Mouse (Mus musculus): ENCODE measurements around the gene Olfr102. TPM values are rescaled to one million over a fixed set of nuclear protein-coding genes. Genes with fewer than 3 reads are reported as not detected.
A peak's percentile ranks its signal among the peaks of the same experiment; 100 is the strongest.

Gene Olfr102
- not detected in 2 replicates for polyA plus RNA-seq (2012; rRNA removed)

DNA sequence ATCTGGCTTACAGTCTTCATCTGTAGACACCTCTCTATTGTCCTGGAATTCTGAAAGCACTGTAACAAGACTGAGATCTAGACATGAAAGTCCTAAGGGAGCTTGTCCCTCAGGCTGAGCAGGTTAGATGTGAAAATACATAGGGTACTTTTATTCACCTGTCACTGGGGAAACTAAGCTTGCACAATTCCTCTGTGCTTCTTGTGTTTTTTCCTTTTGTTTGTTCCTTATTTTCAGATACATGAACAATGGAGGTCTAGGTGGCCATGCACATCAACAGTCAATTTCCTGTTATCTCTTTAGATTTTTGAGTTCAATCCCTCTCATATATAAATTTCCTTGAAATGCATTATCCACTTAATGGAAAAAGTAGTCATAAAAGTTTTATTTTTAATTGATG is at the start of gene Olfr102:
Olfr102 (minus strand) TSS at position 101 of the 400 bp plus-strand sequence.
- DNase-seq (ENCODE audit: low read depth, low spot score): no peak

DNA sequence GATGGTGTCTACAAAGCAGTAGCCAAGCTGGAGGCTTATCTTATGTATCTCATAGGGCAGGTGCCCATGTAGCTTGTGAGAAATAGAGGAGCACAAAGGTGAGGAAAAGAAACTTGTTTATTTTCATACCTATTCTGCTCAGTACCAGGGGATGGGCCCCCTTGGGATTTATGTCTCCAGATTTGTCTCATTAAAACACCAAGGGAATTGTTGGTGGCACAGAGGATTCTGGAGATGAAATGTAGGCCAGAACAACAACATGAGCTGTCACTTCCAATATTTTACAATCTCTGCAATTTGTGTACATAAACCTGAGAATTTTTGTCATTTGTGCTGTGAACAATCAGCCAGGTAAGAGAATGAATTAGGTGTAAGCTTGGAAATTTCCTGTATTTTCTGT is 42.4 kb upstream of the Olfr102 start, which contains the start of gene Olfr104-ps:
Olfr104-ps (plus strand) TSS at position 301 of the 400 bp plus-strand sequence.
- DNase-seq (ENCODE audit: low read depth, low spot score): no peak

- no peak for DNase-seq (ENCODE audit: low read depth, low spot score)
- WGBS: 85% methylated on average over 2 of the region's 2 CpGs
Measured at GRCm38 (mm10) chr17:37339598-37339997, 22.7 kb upstream of the Olfr102 start, which contains the start of gene Olfr103. TSS of gene Olfr103 (minus strand) at chr17:37339698.

- 17% methylated on average over 2 of the region's 2 CpGs for WGBS
Measured at GRCm38 (mm10) chr17:37310146-37310699, 6.6 kb downstream of the Olfr102 start.

DNA sequence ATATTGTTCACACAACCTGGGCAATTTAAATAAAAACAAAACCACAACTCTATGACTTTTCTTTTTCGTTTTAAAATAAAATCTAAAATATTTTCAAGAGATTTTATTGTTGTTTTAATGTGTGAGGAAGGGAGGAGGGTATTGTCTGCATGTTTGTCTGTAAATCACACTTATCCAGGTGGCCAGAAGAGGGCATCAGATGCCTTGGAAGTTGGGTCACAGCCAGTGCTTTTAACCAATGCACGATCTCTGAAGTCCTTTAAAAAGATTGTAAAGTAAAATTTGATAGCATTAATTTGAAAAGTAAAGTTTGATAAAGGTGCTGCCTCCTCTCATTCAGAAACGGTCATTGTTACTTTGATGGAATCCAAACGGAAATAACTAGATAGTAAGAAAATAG is 8.4 kb downstream of the Olfr102 start:
- DNase-seq (ENCODE audit: low read depth, low spot score): no peak
- WGBS: 29% methylated on average over 4 of the region's 4 CpGs

More at GRCm38 (mm10) chr17:37310146-37310699, 6.6 kb downstream of the Olfr102 start:
- DNase-seq (ENCODE audit: low read depth, low spot score): no peak

GRCm38 (mm10) chr17:37304213-37304612 is 12.6 kb downstream of the Olfr102 start, which contains the start of gene Olfr101:
TSS of gene Olfr101 (minus strand) at chr17:37304313.
- WGBS: 84% methylated on average over 4 of the region's 4 CpGs

GRCm38 (mm10) chr17:37283360-37283759 is 33.5 kb downstream of the Olfr102 start, which contains the start of gene Olfr99:
TSS of gene Olfr99 (minus strand) at chr17:37283460.
- 84% methylated on average over 1 of the region's 1 CpGs for WGBS
- no peak for DNase-seq (ENCODE audit: low read depth, low spot score)

More at GRCm38 (mm10) chr17:37304213-37304612, 12.6 kb downstream of the Olfr102 start, which contains the start of gene Olfr101:
- DNase-seq (ENCODE audit: low read depth, low spot score): no peak

DNA sequence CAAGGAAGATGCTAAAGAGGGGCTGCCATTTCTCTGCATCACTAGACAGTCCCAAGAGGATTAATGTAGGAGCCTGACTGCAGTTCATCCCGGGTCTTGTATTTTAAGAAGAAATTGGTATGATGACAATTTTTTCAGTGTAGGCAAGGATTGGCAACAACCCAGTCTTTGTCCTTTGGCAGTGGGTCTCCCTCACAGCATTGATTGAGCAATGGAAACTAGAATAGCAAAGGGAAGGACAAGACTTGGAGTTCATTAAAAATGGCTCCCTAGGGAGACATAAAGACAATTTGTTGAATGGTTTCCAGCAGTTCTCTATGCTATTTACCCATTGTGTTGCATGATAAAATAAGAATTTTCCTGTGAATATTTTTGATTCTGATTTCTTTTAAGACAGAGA is 36.5 kb downstream of the Olfr102 start:
- WGBS: 69% methylated on average over 1 of the region's 1 CpGs
- DNase-seq (ENCODE audit: low read depth, low spot score): no peak

- DNase-seq (ENCODE audit: low read depth, low spot score): no peak
Measured at GRCm38 (mm10) chr17:37276573-37276972, 40.3 kb downstream of the Olfr102 start.

GRCm38 (mm10) chr17:37275626-37276248 is 41.1 kb downstream of the Olfr102 start:
- DNase-seq (ENCODE audit: low read depth, low spot score): no peak

DNA sequence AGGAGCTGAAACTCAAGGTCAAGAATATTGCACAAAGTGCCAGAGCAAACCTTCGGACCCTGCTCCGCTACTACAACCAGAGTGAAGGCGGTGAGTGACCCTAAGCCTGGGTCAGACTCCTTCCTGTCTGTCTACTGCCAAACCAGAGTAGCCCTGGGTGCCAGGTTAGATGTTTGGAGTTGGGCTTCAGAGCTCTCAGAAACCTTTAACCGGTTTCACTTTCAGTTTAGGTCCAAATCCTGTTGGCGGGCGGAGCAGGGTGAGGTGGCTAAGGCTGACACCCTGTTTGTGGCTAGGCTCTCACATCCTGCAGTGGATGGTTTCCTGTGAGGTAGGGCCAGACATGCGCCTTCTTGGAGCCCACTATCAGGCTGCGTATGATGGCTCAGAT is 46.2 kb downstream of the Olfr102 start:
- 20% methylated on average over 8 of the region's 8 CpGs for WGBS
- DNase-seq (ENCODE audit: low read depth, low spot score): peak; percentile 50

More at GRCm38 (mm10) chr17:37275626-37276248, 41.1 kb downstream of the Olfr102 start:
- WGBS: 75% methylated on average over 2 of the region's 2 CpGs

DNA sequence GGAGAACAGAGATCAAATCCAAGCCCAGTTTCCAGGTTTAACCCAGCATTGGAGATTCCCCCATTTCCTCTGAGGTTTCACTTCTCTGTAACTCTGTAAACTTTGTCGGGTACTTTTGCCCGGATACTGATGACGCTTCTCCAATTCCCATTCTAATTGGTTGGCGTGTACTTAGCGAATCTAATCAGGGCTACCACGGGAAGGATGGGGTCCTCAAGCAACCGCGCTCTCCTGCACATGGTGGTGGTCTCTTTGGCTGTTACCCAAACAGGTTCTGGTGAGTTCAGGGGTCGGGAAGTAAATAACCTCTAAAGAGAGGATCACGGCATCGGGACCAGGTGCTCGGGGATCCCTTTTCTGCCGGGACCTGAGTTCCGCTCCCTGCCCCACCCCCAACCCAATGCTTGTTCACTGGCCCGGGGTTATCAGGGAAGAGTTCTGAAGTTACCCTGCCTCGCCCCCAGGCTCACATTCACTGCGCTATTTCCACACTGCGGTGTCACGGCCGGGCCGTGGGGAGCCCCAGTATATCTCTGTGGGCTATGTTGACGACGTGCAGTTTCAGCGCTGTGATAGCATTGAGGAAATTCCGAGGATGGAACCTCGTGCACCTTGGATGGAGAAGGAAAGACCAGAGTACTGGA is 46.7 kb downstream of the Olfr102 start, which contains the start of gene H2-M3:
H2-M3 (plus strand) TSS at position 163 of the 644 bp plus-strand sequence.
- DNase-seq (ENCODE audit: low read depth, low spot score): peak; percentile 89
- under 1% methylated on average over 26 of the region's 26 CpGs for WGBS

GRCm38 (mm10) chr17:37263626-37264025 is 53.2 kb downstream of the Olfr102 start, which contains the start of gene Olfr98:
TSS of gene Olfr98 (minus strand) at chr17:37263749.
- 87% methylated on average over 1 of the region's 1 CpGs for WGBS
- DNase-seq (ENCODE audit: low read depth, low spot score): no peak

Other genes with a start within 250 kb of the Olfr102 start
- not detected in 2 replicates for gene Olfr90, start 228.6 kb downstream of the Olfr102 start, polyA plus RNA-seq (2012; rRNA removed)
- gene Olfr91, start 218.8 kb downstream of the Olfr102 start, polyA plus RNA-seq (2012; rRNA removed): not detected in 2 replicates
- gene Olfr92, start 197.0 kb downstream of the Olfr102 start, polyA plus RNA-seq (2012; rRNA removed): not detected in 2 replicates
- not detected in 2 replicates for gene Olfr93, start 155.6 kb downstream of the Olfr102 start, polyA plus RNA-seq (2012; rRNA removed)
- 12.6 and 18.4 TPM in 2 replicates for gene Ubd, start 123.2 kb downstream of the Olfr102 start, polyA plus RNA-seq (2012; rRNA removed)
- gene Olfr94, start 116.1 kb downstream of the Olfr102 start, polyA plus RNA-seq (2012; rRNA removed): not detected in 2 replicates
- not detected in 2 replicates for gene Olfr95, start 103.9 kb downstream of the Olfr102 start, polyA plus RNA-seq (2012; rRNA removed)
- gene Olfr96, start 96.9 kb downstream of the Olfr102 start, polyA plus RNA-seq (2012; rRNA removed): not detected in 2 replicates
- not detected in 2 replicates for gene Olfr97, start 79.7 kb downstream of the Olfr102 start, polyA plus RNA-seq (2012; rRNA removed)
- not detected in 2 replicates for gene Olfr98, start 53.3 kb downstream of the Olfr102 start, polyA plus RNA-seq (2012; rRNA removed)
- 9.6 and 9.8 TPM in 2 replicates for gene H2-M3, start 46.8 kb downstream of the Olfr102 start, polyA plus RNA-seq (2012; rRNA removed)
- gene Olfr99, start 33.6 kb downstream of the Olfr102 start, polyA plus RNA-seq (2012; rRNA removed): not detected in 2 replicates
- not detected in 2 replicates for gene Olfr101, start 12.7 kb downstream of the Olfr102 start, polyA plus RNA-seq (2012; rRNA removed)
- gene Olfr103, start 22.6 kb upstream of the Olfr102 start, polyA plus RNA-seq (2012; rRNA removed): not detected in 2 replicates
- not detected in 2 replicates for gene Olfr104-ps, start 42.5 kb upstream of the Olfr102 start, polyA plus RNA-seq (2012; rRNA removed)
- not detected in 2 replicates for gene Olfr105-ps, start 62.0 kb upstream of the Olfr102 start, polyA plus RNA-seq (2012; rRNA removed)
- gene Olfr106-ps, start 73.3 kb upstream of the Olfr102 start, polyA plus RNA-seq (2012; rRNA removed): not detected in 2 replicates
- not detected in 2 replicates for gene Olfr107, start 82.2 kb upstream of the Olfr102 start, polyA plus RNA-seq (2012; rRNA removed)
- gene Olfr108, start 128.4 kb upstream of the Olfr102 start, polyA plus RNA-seq (2012; rRNA removed): not detected in 2 replicates
- not detected in 2 replicates for gene Olfr109, start 141.9 kb upstream of the Olfr102 start, polyA plus RNA-seq (2012; rRNA removed)
- 1.8 and 2.3 TPM in 2 replicates for gene H2-M2, start 166.5 kb upstream of the Olfr102 start, polyA plus RNA-seq (2012; rRNA removed)
- gene Olfr110, start 175.4 kb upstream of the Olfr102 start, polyA plus RNA-seq (2012; rRNA removed): not detected in 2 replicates
- 0.07 TPM in 1 of 2 replicates, not detected in the other for gene Olfr111, start 191.0 kb upstream of the Olfr102 start, polyA plus RNA-seq (2012; rRNA removed)